Mouse (Mus musculus) liver, embryonic 14 days (tissue): Measurements from ENCODE around the gene Trappc4. TPM values are rescaled to one million over a fixed set of nuclear protein-coding genes. Genes with fewer than 3 reads are reported as not detected.

Source experiments
- polyA plus RNA-seq: library from polyadenylated mRNA; depleted of rRNA; stranded (reverse); fragments of >200 nt; gene quantifications from 2 replicates; pipeline ENCODE4 v1.2.3, GENCODE M21; 2012; rRNA removed

Gene Trappc4
- polyA plus RNA-seq: 23.7 and 28.8 TPM in 2 replicates

GRCm38 (mm10) chr9:44406906-44407751 is at the start of gene Trappc4, which contains the start of gene Rps25:
TSS of gene Trappc4 (minus strand) at chr9:44407600.
TSS of gene Rps25 (plus strand) at chr9:44407139.

GRCm38 (mm10) chr9:44454891-44455220 is 47.5 kb upstream of the Trappc4 start, which contains the start of gene Upk2:
TSS of gene Upk2 (minus strand) at chr9:44454976.

GRCm38 (mm10) chr9:44440961-44441360 is 33.6 kb upstream of the Trappc4 start, which contains the start of gene Foxr1:
TSS of gene Foxr1 (minus strand) at chr9:44441136.

GRCm38 (mm10) chr9:44418519-44419385 is 11.4 kb upstream of the Trappc4 start, which contains the start of gene Ccdc84:
TSS of gene Ccdc84 (minus strand) at chr9:44418569.

GRCm38 (mm10) chr9:44396684-44397411 is 10.6 kb downstream of the Trappc4 start, which contains the start of gene Slc37a4:
TSS of gene Slc37a4 (plus strand) at chr9:44396852.

GRCm38 (mm10) chr9:44379054-44379834 is 28.2 kb downstream of the Trappc4 start, which contains the start of gene Hyou1:
TSS of gene Hyou1 (plus strand) at chr9:44379490.

GRCm38 (mm10) chr9:44361190-44361917 is 46.0 kb downstream of the Trappc4 start, which contains the start of gene Vps11:
TSS of gene Vps11 (minus strand) at chr9:44361670.

Other genes with a start within 250 kb of the Trappc4 start
- 3.9 and 4.7 TPM in 2 replicates for gene Cbl, start 173.6 kb downstream of the Trappc4 start, polyA plus RNA-seq
- gene Ccdc153, start 166.9 kb downstream of the Trappc4 start, polyA plus RNA-seq: not detected in 2 replicates
- gene Pdzd3, start 156.1 kb downstream of the Trappc4 start, polyA plus RNA-seq: 0.02 and 0.03 TPM in 2 replicates
- 1.2 and 1.5 TPM in 2 replicates for gene Nlrx1, start 139.0 kb downstream of the Trappc4 start, polyA plus RNA-seq
- gene Abcg4, start 119.0 kb downstream of the Trappc4 start, polyA plus RNA-seq: 28.7 and 33.5 TPM in 2 replicates
- 12.5 and 14.0 TPM in 2 replicates for gene Hinfp, start 101.9 kb downstream of the Trappc4 start, polyA plus RNA-seq
- 11.9 and 13.1 TPM in 2 replicates for gene C2cd2l, start 87.3 kb downstream of the Trappc4 start, polyA plus RNA-seq
- gene Dpagt1, start 81.6 kb downstream of the Trappc4 start, polyA plus RNA-seq: 13.1 and 16.7 TPM in 2 replicates
- gene H2afx, start 72.9 kb downstream of the Trappc4 start, polyA plus RNA-seq: 143 and 182 TPM in 2 replicates
- gene Hmbs, start 63.4 kb downstream of the Trappc4 start, polyA plus RNA-seq: 813 and 945 TPM in 2 replicates
- gene Vps11, start 45.9 kb downstream of the Trappc4 start, polyA plus RNA-seq: 8.6 and 11.2 TPM in 2 replicates
- gene Hyou1, start 28.1 kb downstream of the Trappc4 start, polyA plus RNA-seq: 16.7 and 17.4 TPM in 2 replicates
- 14.2 and 17.2 TPM in 2 replicates for gene Slc37a4, start 10.7 kb downstream of the Trappc4 start, polyA plus RNA-seq
- 841 and 918 TPM in 2 replicates for gene Rps25, start 461 bp downstream of the Trappc4 start, polyA plus RNA-seq
- 15.2 and 18.8 TPM in 2 replicates for gene Ccdc84, start 11.0 kb upstream of the Trappc4 start, polyA plus RNA-seq
- gene Foxr1, start 33.5 kb upstream of the Trappc4 start, polyA plus RNA-seq: not detected in 2 replicates
- gene Upk2, start 47.4 kb upstream of the Trappc4 start, polyA plus RNA-seq: 0.11 TPM in 1 of 2 replicates, not detected in the other
- gene Bcl9l, start 75.2 kb upstream of the Trappc4 start, polyA plus RNA-seq: 1.3 and 1.6 TPM in 2 replicates
- gene Cxcr5, start 154.3 kb upstream of the Trappc4 start, polyA plus RNA-seq: 0.06 and 0.09 TPM in 2 replicates
- gene Ddx6, start 197.3 kb upstream of the Trappc4 start, polyA plus RNA-seq: 10.0 and 12.4 TPM in 2 replicates